Mouse (Mus musculus) liver, embryonic 14.5 days (tissue): ENCODE measurements around the gene Rims4. TPM values are rescaled to one million over a fixed set of nuclear protein-coding genes. Genes with fewer than 3 reads are reported as not detected.

Experiments used
- ATAC-seq: fragments of 200-750 bp; cut with Nextera tagmentation; 2 replicates; pipeline ENCODE4 v1.8.0; 2017; ENCODE audit warnings: moderate number of reproducible peaks, mild to moderate bottlenecking, moderate library complexity; ENCODE audit not compliant: insufficient read depth
- DNase-seq, 3 experiments: peaks; one replicate each; pipeline ENCODE4 v3.0.0-alpha.2; 2012 to 2013; ENCODE audit warnings: low read depth in 3 of 3, low spot score in 3 of 3
- H3K27ac ChIP-seq: fragments of 300-500 bp; sonication (generic); 2 replicates; pipeline ENCODE4 v1.5.1; 2014; ENCODE audit warnings: moderate library complexity, mild to moderate bottlenecking, control low read depth, inconsistent platforms
- H3K27me3 ChIP-seq: fragments of 300-500 bp; sonication (generic); 2 replicates; pipeline ENCODE4 v1.6.1; 2014; ENCODE audit warnings: mild to moderate bottlenecking, low read length, moderate library complexity; ENCODE audit not compliant: control insufficient read depth, insufficient read depth
- H3K36me3 ChIP-seq: fragments of 300-500 bp; sonication (generic); replicated peaks from 2 replicates; pipeline ENCODE4 v1.6.1; 2014; ENCODE audit warnings: low read depth; ENCODE audit not compliant: control insufficient read depth, insufficient read depth
- H3K4me1 ChIP-seq, 2 experiments: fragments of 200-500 bp in 1 of 2; fragments of 300-500 bp in 1 of 2; sonication (generic) in 1 of 2; replicated peaks; 2 replicates each; pipeline ENCODE4 v1.6.1; 2012 to 2014; ENCODE audit warnings: antibody characterized with exemption in 1 of 2, inconsistent platforms in 1 of 2, low read length in 1 of 2; ENCODE audit not compliant: control insufficient read depth in 2 of 2, insufficient read depth in 2 of 2
- H3K4me2 ChIP-seq: fragments of 300-500 bp; sonication (generic); 2 replicates; pipeline ENCODE4 v1.6.1; 2014; ENCODE audit warnings: low read depth, mild to moderate bottlenecking, control low read depth, moderate library complexity
- H3K4me3 ChIP-seq, 2 experiments: fragments of 200-500 bp in 1 of 2; fragments of 300-500 bp in 1 of 2; sonication (generic) in 1 of 2; 2 replicates each; pipeline ENCODE4 v1.5.1; 2012 to 2014; ENCODE audit warnings: low read depth in 2 of 2, low read length in 2 of 2, mild to moderate bottlenecking in 2 of 2, control low read depth in 1 of 2, inconsistent platforms in 1 of 2, moderate library complexity in 1 of 2; ENCODE audit not compliant: insufficient read depth in 1 of 2
- H3K9ac ChIP-seq: fragments of 300-500 bp; sonication (generic); replicated peaks from 2 replicates; pipeline ENCODE4 v1.6.1; 2014; ENCODE audit warnings: mild to moderate bottlenecking, control low read depth, moderate library complexity
- H3K9me3 ChIP-seq: fragments of 300-500 bp; sonication (generic); 2 replicates; pipeline ENCODE4 v1.6.1; 2016; ENCODE audit warnings: low read length, mixed read lengths; ENCODE audit not compliant: control insufficient read depth
- CTCF ChIP-seq: IDR thresholded peaks from 2 replicates; pipeline ENCODE4 v1.5.1; 2016; ENCODE audit warnings: antibody characterized with exemption, low read depth, control low read depth
- EP300 ChIP-seq: IDR thresholded peaks from 2 replicates; pipeline ENCODE4 v1.6.1; 2016; ENCODE audit warnings: antibody characterized with exemption, low read depth
- WGBS: fragments of 180-500 bp; shearing (Covaris S2); extraction: QIAGEN DNeasy Blood & Tissue Kit; methylation state at CpG from one replicate; pipeline ENCODE4 v1.1.7; 2014; ENCODE audit not compliant: insufficient replicate concordance; 5-methylcytosine and 5-hydroxymethylcytosine counted together
- polyA plus RNA-seq, 2 experiments: library from polyadenylated mRNA; depleted of rRNA in 1 of 2; stranded (reverse) in 1 of 2; unstranded in 1 of 2; fragments of >200 nt; fragmentation: Nextera tagmentation in 1 of 2; extraction: Ambion mirVana in 1 of 2; gene quantifications; 2 replicates each; pipeline versions ENCODE4 v1.2.1 to v1.2.3; 2012 to 2014

Gene Rims4
- polyA plus RNA-seq, 2 experiments, result 0.12 to 0.14 TPM

DNA sequence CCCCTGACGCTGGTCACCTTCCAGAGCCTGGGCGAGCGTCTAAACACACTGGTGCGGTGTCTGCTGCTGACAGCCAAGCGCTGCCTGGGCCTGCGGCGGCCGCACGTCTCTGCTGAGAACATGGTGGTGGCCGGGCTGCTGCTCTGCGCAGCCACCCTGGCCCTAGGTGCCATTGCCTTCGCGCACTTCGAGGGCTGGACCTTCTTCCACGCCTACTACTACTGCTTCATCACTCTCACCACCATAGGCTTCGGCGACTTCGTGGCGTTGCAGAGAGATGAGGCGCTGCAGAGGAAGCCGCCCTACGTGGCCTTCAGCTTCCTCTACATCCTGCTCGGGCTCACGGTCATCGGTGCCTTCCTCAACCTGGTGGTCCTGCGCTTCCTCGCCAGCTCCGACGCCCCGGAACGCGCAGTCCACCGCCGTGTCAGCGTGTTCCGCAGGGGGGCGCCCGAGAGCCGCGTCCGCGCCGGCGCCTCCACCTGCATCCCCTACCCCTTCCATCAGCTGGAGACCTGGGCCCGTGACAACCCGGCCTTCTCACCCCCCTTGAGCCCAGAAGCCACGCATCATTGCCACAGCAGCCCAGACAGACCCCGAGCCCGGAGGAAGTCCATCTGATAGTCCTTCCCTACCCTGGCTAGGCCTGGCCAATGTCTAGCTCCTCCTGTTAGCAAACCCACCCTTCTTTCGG lies 60.1 kb downstream of the Rims4 start:
- H3K9me3 ChIP-seq, result no peaks in the 10 kb centered on the region
- ATAC-seq (no peak), DNase-seq (no peak)
- no peaks in the 10 kb centered on the region for H3K4me1 ChIP-seq
- H3K4me3 ChIP-seq, result no peak overlapping the region
- no peak overlapping the region for H3K27ac ChIP-seq
- H3K4me2 ChIP-seq, result no peak overlapping the region
- 11% methylated on average over 50 of the region's 50 CpGs for WGBS
- peaks cover 25% of the 10 kb centered on the region for H3K27me3 ChIP-seq
- H3K36me3 ChIP-seq, result no peaks in the 10 kb centered on the region
- TF ChIP-seq EP300 (no peak), CTCF (peak; percentile 64)
- no peak overlapping the region for H3K9ac ChIP-seq

- no peaks in the 10 kb centered on the region for H3K9me3 ChIP-seq
- DNase-seq (no peak), ATAC-seq (no peak)
- no peak overlapping the region for H3K27ac ChIP-seq
- 60% methylated on average over 6 of the region's 6 CpGs for WGBS
- H3K4me2 ChIP-seq, result no peak overlapping the region
- H3K27me3 ChIP-seq, result peaks cover 31% of the 10 kb centered on the region
- no peaks in the 10 kb centered on the region for H3K36me3 ChIP-seq
- no peak overlapping the region for H3K9ac ChIP-seq
- TF ChIP-seq EP300, result no peak
- no peak for TF ChIP-seq CTCF
- no peak overlapping the region for H3K4me3 ChIP-seq
- no peaks in the 10 kb centered on the region for H3K4me1 ChIP-seq
Measured at GRCm38 (mm10) chr2:163857233-163857632, 61.2 kb downstream of the Rims4 start.

GRCm38 (mm10) chr2:163853461-163853901 lies 65.0 kb downstream of the Rims4 start, which contains the start of gene Kcnk15:
Gene Kcnk15 (plus strand): TSS chr2:163853651.
- H3K4me3 ChIP-seq, result no peak within 1 kb of the TSS
- no peak within 1 kb of the TSS for H3K9ac ChIP-seq
- H3K27ac ChIP-seq, result no peak within 1 kb of the TSS
- no peak; the same call in 1 of the 2 replicates for TF ChIP-seq CTCF
- TF ChIP-seq EP300, result no peak
- no peak for ATAC-seq
- no peaks in the 10 kb centered on the region for H3K36me3 ChIP-seq
- H3K4me2 ChIP-seq, result no peak within 1 kb of the TSS
- 2% methylated on average over 38 of the region's 38 CpGs for WGBS
- H3K9me3 ChIP-seq, result no peaks in the 10 kb centered on the region
- H3K27me3 ChIP-seq, result peaks cover 33% of the 10 kb centered on the region
- no peak for DNase-seq
- no peaks in the 10 kb centered on the region for H3K4me1 ChIP-seq

DNA sequence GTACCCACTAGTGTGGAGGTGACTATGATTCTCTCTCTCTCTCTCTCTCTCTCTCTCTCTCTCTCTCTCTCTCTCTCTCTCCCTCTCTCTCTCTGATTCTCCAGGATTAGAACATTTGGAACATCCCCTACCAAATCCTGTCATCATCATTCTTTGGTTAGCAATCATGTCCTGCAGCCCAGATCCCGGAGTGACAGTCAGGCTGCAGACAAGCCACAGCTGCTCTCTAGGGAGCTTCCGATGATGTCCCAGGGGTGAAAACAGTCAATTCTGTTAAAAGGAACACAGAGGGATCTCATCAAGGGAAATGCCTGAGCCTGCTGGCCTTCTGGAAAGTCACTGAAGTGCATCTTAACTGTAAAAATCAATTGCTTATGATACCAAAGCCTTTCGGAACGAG lies 76.4 kb downstream of the Rims4 start:
- Histone ChIP-seq H3K27ac (no peak overlapping the region), H3K36me3 (no peaks in the 10 kb centered on the region), H3K4me2 (no peak overlapping the region), H3K4me1 (no peaks in the 10 kb centered on the region), H3K9ac (no peak overlapping the region), H3K4me3 (no peak overlapping the region), H3K27me3 (no peaks in the 10 kb centered on the region), H3K9me3 (no peaks in the 10 kb centered on the region)
- no peak for ATAC-seq
- 49% methylated on average over 4 of the region's 4 CpGs for WGBS
- no peak for TF ChIP-seq EP300
- no peak for TF ChIP-seq CTCF
- DNase-seq, result no peak

DNA sequence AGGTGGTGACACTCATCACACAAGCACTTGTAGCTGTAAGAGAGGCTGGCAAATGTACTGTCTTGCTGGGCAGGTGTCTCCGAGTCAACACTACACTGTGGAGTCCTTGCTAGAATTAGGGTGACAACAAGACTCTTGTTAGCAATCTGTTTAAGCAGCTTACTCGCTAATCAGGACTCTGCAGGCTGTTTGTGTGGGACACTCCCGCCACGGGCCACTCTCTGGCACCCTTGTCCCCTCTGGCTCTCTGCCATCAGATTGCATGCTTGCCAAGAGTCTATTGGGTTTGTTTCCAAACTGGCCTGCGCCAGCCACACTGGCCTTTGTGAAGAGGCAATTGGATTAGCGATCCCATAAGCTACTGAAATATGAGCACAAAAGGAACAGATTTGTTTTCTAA lies 79.0 kb downstream of the Rims4 start:
- H3K4me3 ChIP-seq, result no peak overlapping the region
- ATAC-seq (no peak), DNase-seq (no peak)
- H3K4me2 ChIP-seq, result no peak overlapping the region
- WGBS, result 48% methylated on average over 6 of the region's 6 CpGs
- H3K27ac ChIP-seq, result no peak overlapping the region
- no peaks in the 10 kb centered on the region for H3K27me3 ChIP-seq
- no peaks in the 10 kb centered on the region for H3K4me1 ChIP-seq
- H3K9ac ChIP-seq, result no peak overlapping the region
- no peaks in the 10 kb centered on the region for H3K9me3 ChIP-seq
- H3K36me3 ChIP-seq, result no peaks in the 10 kb centered on the region
- no peak for TF ChIP-seq EP300
- no peak for TF ChIP-seq CTCF
